Mouse (Mus musculus): Measurements from ENCODE around the gene Vcl. TPM values are rescaled to one million over a fixed set of nuclear protein-coding genes. Genes with fewer than 3 reads are reported as not detected.

The Vcl gene
- 17.0 and 24.6 TPM in 2 replicates for polyA plus RNA-seq (2015; fragmentation: Nextera tagmentation; extraction: Ambion mirVana)

- peak within 1 kb of the TSS; percentile 88 for H3K4me3 ChIP-seq (replicated peaks)
- DNase-seq: peak; percentile 97
- H3K9ac ChIP-seq: peak within 1 kb of the TSS; percentile 90
- H3K27ac ChIP-seq: peak within 1 kb of the TSS; percentile 90
- ATAC-seq (ENCODE audit: low read depth): peak; percentile 94
- no peaks in the 10 kb centered on the region for H3K9me3 ChIP-seq (replicated peaks)
- H3K27me3 ChIP-seq: no peaks in the 10 kb centered on the region
- peaks cover 56% of the 10 kb centered on the region for H3K4me1 ChIP-seq (replicated peaks)
- under 1% methylated on average over 88 of the region's 89 CpGs for WGBS (ENCODE audit: insufficient replicate concordance)
- no peaks in the 10 kb centered on the region for H3K36me3 ChIP-seq
- peak within 1 kb of the TSS; percentile 96 for H3K4me2 ChIP-seq
These were observed at the start of gene Vcl for GRCm38 (mm10) chr14:20928848-20929745. Gene Vcl, plus strand, starts transcription at chr14:20929398.

GRCm38 (mm10) chr14:20884691-20885090, 44.5 kb upstream of the Vcl start:
- no peaks in the 10 kb centered on the region for H3K9me3 ChIP-seq (replicated peaks)
- H3K4me3 ChIP-seq (replicated peaks): peak overlapping the region; percentile 32
- peak overlapping the region; percentile 48 for H3K9ac ChIP-seq
- peaks cover 30% of the 10 kb centered on the region for H3K4me1 ChIP-seq (replicated peaks)
- peak overlapping the region; percentile 84 for H3K27ac ChIP-seq
- ATAC-seq (ENCODE audit: low read depth) (peak; percentile 75), DNase-seq (peak; percentile 15)
- 11% methylated on average over 5 of the region's 5 CpGs for WGBS (ENCODE audit: insufficient replicate concordance)
- no peaks in the 10 kb centered on the region for H3K27me3 ChIP-seq
- H3K4me2 ChIP-seq: peak overlapping the region; percentile 67
- H3K36me3 ChIP-seq: no peaks in the 10 kb centered on the region

DNA sequence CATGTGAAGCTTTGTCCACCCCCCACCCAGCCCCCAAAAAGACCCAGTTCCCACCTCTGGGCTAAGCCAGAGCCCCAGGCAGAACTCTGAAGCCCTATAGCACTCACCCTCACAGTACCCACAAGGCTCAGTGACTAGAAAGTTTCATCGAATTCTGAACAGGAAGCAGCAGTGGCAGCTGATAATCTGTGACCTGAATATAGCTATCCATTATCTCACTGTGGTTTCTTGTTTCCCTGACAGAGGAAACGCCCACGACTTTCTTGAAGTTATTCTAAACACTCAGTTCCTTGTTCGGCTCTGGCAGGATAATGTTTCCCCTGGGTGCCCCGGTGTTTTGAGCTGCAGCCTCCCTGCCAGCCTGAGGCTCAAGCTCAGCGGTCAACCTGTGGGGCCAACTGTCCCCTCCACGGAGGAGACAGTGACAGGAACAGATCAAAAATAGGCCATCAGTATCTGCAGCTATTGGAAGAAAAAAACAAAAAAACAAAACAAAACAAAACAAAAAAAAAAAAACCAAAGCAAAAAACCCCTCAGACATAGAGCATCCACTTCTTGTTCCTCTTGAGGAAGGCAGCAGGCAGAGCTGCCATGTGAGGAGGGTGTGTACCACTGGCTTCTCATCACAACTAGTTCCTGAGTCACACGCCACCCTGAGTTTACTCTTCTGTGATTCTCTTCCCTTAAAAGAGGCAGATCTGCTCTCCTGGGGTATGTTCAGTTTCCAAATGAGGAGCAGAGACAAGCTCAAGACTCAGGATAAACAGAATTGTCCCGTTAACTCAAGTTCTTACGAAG, 43.9 kb upstream of the Vcl start:
- peaks cover 30% of the 10 kb centered on the region for H3K4me1 ChIP-seq (replicated peaks)
- no peaks in the 10 kb centered on the region for H3K36me3 ChIP-seq
- peak overlapping the region; percentile 32 for H3K4me3 ChIP-seq (replicated peaks)
- ATAC-seq (ENCODE audit: low read depth) (peak; percentile 95), DNase-seq (peak; percentile 56)
- peak overlapping the region; percentile 48 for H3K9ac ChIP-seq
- 10% methylated on average over 10 of the region's 10 CpGs for WGBS (ENCODE audit: insufficient replicate concordance)
- H3K27ac ChIP-seq: peak overlapping the region; percentile 84
- H3K4me2 ChIP-seq: peak overlapping the region; percentile 67
- H3K9me3 ChIP-seq (replicated peaks): no peaks in the 10 kb centered on the region
- H3K27me3 ChIP-seq: no peaks in the 10 kb centered on the region

- H3K27ac ChIP-seq: peak overlapping the region; percentile 84
- peak overlapping the region; percentile 67 for H3K4me2 ChIP-seq
- no peak for DNase-seq
These were observed 42.9 kb upstream of the Vcl start for GRCm38 (mm10) chr14:20886266-20886665.

GRCm38 (mm10) chr14:20887541-20888085, 41.6 kb upstream of the Vcl start:
- ATAC-seq (ENCODE audit: low read depth): no peak
- Histone ChIP-seq H3K4me2 (no peak overlapping the region), H3K27me3 (no peaks in the 10 kb centered on the region), H3K4me1 (replicated peaks) (peaks cover 41% of the 10 kb centered on the region), H3K27ac (no peak overlapping the region), H3K4me3 (replicated peaks) (no peak overlapping the region), H3K9me3 (replicated peaks) (no peaks in the 10 kb centered on the region), H3K9ac (no peak overlapping the region), H3K36me3 (no peaks in the 10 kb centered on the region)
- DNase-seq: no peak
- 82% methylated on average over 7 of the region's 7 CpGs for WGBS (ENCODE audit: insufficient replicate concordance)

More at GRCm38 (mm10) chr14:20886266-20886665, 42.9 kb upstream of the Vcl start:
- Histone ChIP-seq H3K9me3 (replicated peaks) (no peaks in the 10 kb centered on the region), H3K27me3 (no peaks in the 10 kb centered on the region), H3K4me3 (replicated peaks) (no peak overlapping the region), H3K9ac (no peak overlapping the region), H3K36me3 (no peaks in the 10 kb centered on the region), H3K4me1 (replicated peaks) (peaks cover 30% of the 10 kb centered on the region)
- WGBS (ENCODE audit: insufficient replicate concordance): 25% methylated on average over 4 of the region's 4 CpGs
- ATAC-seq (ENCODE audit: low read depth): no peak

GRCm38 (mm10) chr14:20891941-20892402, 37.2 kb upstream of the Vcl start:
- H3K27me3 ChIP-seq: no peaks in the 10 kb centered on the region
- H3K9me3 ChIP-seq (replicated peaks): no peaks in the 10 kb centered on the region
- DNase-seq: no peak
- no peak for ATAC-seq (ENCODE audit: low read depth)
- H3K4me3 ChIP-seq (replicated peaks): no peak overlapping the region
- peak overlapping the region; percentile 15; the same call in 1 of the 2 replicates for H3K27ac ChIP-seq
- H3K4me2 ChIP-seq: no peak overlapping the region
- H3K9ac ChIP-seq: no peak overlapping the region
- no peaks in the 10 kb centered on the region for H3K36me3 ChIP-seq
- H3K4me1 ChIP-seq (replicated peaks): 0 out of 2 replicates have a peak, but pooled peaks cover 16% of the 10 kb centered on the region
- WGBS (ENCODE audit: insufficient replicate concordance): 42% methylated on average over 9 of the region's 9 CpGs

GRCm38 (mm10) chr14:20893815-20894214, 35.4 kb upstream of the Vcl start:
- Histone ChIP-seq H3K9ac (no peak overlapping the region), H3K4me1 (replicated peaks) (0 out of 2 replicates have a peak, but pooled peaks cover 16% of the 10 kb centered on the region), H3K36me3 (no peaks in the 10 kb centered on the region), H3K4me3 (replicated peaks) (no peak overlapping the region), H3K4me2 (no peak overlapping the region), H3K27ac (no peak overlapping the region), H3K9me3 (replicated peaks) (no peaks in the 10 kb centered on the region), H3K27me3 (no peaks in the 10 kb centered on the region)
- no peak for DNase-seq
- ATAC-seq (ENCODE audit: low read depth): no peak
- WGBS (ENCODE audit: insufficient replicate concordance): 49% methylated on average over 4 of the region's 4 CpGs

- Histone ChIP-seq H3K9ac (no peak overlapping the region), H3K4me2 (no peak overlapping the region), H3K9me3 (replicated peaks) (no peaks in the 10 kb centered on the region), H3K36me3 (no peaks in the 10 kb centered on the region), H3K27ac (no peak overlapping the region), H3K4me3 (replicated peaks) (no peak overlapping the region), H3K4me1 (replicated peaks) (no peaks in the 10 kb centered on the region), H3K27me3 (no peaks in the 10 kb centered on the region)
- 81% methylated on average over 3 of the region's 3 CpGs for WGBS (ENCODE audit: insufficient replicate concordance)
- ATAC-seq (ENCODE audit: low read depth) (no peak), DNase-seq (no peak)
These were observed 27.9 kb upstream of the Vcl start for GRCm38 (mm10) chr14:20901267-20901666.

GRCm38 (mm10) chr14:20903137-20903536, 26.1 kb upstream of the Vcl start:
- H3K9ac ChIP-seq: no peak overlapping the region
- DNase-seq: no peak
- H3K36me3 ChIP-seq: no peaks in the 10 kb centered on the region
- no peaks in the 10 kb centered on the region for H3K4me1 ChIP-seq (replicated peaks)
- H3K9me3 ChIP-seq (replicated peaks): no peaks in the 10 kb centered on the region
- no peak overlapping the region for H3K4me2 ChIP-seq
- 80% methylated on average over 6 of the region's 6 CpGs for WGBS (ENCODE audit: insufficient replicate concordance)
- no peak overlapping the region for H3K27ac ChIP-seq
- ATAC-seq (ENCODE audit: low read depth): no peak
- no peaks in the 10 kb centered on the region for H3K27me3 ChIP-seq
- no peak overlapping the region for H3K4me3 ChIP-seq (replicated peaks)

- Histone ChIP-seq H3K4me2 (no peak overlapping the region), H3K27ac (peak overlapping the region; percentile 50; the same call in 1 of the 2 replicates), H3K36me3 (no peaks in the 10 kb centered on the region), H3K4me1 (replicated peaks) (peaks cover 32% of the 10 kb centered on the region), H3K4me3 (replicated peaks) (no peak overlapping the region), H3K27me3 (no peaks in the 10 kb centered on the region), H3K9me3 (replicated peaks) (no peaks in the 10 kb centered on the region), H3K9ac (no peak overlapping the region; the same call in 1 of the 2 replicates)
- ATAC-seq (ENCODE audit: low read depth) (peak; percentile 84), DNase-seq (peak; percentile 20)
- WGBS (ENCODE audit: insufficient replicate concordance): 19% methylated on average over 2 of the region's 2 CpGs
These were observed 17.4 kb upstream of the Vcl start for GRCm38 (mm10) chr14:20911811-20912210.

GRCm38 (mm10) chr14:20914415-20914814, 14.8 kb upstream of the Vcl start:
- H3K27me3 ChIP-seq: no peaks in the 10 kb centered on the region
- ATAC-seq (ENCODE audit: low read depth) (no peak), DNase-seq (no peak)
- H3K36me3 ChIP-seq: no peaks in the 10 kb centered on the region
- no peak overlapping the region for H3K27ac ChIP-seq
- H3K4me1 ChIP-seq (replicated peaks): peaks cover 52% of the 10 kb centered on the region
- H3K9me3 ChIP-seq (replicated peaks): no peaks in the 10 kb centered on the region
- 48% methylated on average over 2 of the region's 2 CpGs for WGBS (ENCODE audit: insufficient replicate concordance)
- H3K4me3 ChIP-seq (replicated peaks): no peak overlapping the region
- no peak overlapping the region for H3K9ac ChIP-seq
- H3K4me2 ChIP-seq: no peak overlapping the region

All from liver, embryonic 13.5 days (tissue).